Mouse (Mus musculus) lung, postnatal 36 days (tissue): ENCODE results near the gene Vmn1r226.

ENCODE experiments used
- DNase-seq: peaks from one replicate; pipeline ENCODE4 v3.0.0; 2022; ENCODE audit warnings: mixed read lengths

Vmn1r226 gene

DNA sequence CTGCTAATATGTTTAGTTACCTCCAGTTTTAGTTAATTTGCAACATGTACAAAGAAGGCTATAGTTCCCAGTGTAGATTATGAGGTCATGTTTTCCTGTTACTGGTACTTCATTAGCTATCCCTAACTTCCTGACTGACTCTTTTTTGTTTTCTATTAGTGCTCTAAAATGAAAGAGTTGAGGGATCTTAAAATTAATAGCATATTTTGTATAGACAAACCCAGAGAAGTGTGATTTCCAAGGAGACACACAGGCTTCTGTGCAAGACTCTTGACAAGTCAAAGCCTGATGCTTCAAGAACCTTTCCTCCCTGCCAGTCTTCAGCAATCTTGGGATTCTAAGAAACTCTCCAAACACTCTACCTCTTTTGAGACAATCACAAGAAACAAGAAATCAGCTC lies at the start of gene Vmn1r226:
Gene Vmn1r226, plus strand, starts transcription at position 301 of the 400 bp plus-strand sequence.
- no peak for DNase-seq

- no peak for DNase-seq
These were observed 46.9 kb downstream of the Vmn1r226 start, which contains the start of gene Vmn1r227 for GRCm38 (mm10) chr17:20729543-20729942. Gene Vmn1r227 (plus strand): TSS chr17:20729843.
